Mouse (Mus musculus): ENCODE data around the gene Plekhg1.

The Plekhg1 gene

GRCm38 (mm10) chr10:3829472-3829871 is 89.3 kb downstream of the Plekhg1 start:
- no peak for DNase-seq (ENCODE audit: low spot score in 2 of 2)

DNA sequence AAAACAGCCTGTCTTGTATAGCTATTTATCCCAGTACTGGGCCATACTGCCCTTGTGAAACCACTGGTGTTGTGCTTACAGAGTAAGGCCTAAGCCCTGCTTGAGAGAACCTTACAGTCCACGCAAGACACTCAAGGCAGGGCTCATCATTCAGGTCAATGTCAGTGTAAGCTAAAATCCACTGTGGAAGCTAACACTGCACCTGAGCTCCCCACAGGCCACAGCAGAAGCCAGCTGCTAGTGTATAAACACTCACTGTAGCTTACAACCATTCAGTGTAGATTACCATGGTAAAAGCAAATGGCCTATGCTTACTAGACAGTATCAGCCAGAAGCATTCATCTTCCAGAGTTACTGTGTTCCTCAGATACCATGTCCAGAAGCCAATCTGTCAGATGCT is 90.5 kb downstream of the Plekhg1 start:
- DNase-seq (ENCODE audit: low spot score in 2 of 2): no peak

GRCm38 (mm10) chr10:3831597-3832351 is 91.6 kb downstream of the Plekhg1 start:
- DNase-seq (ENCODE audit: low spot score in 2 of 2): no peak

- DNase-seq (ENCODE audit: low spot score in 2 of 2): no peak
These were observed 93.9 kb downstream of the Plekhg1 start for GRCm38 (mm10) chr10:3834060-3834459.

DNA sequence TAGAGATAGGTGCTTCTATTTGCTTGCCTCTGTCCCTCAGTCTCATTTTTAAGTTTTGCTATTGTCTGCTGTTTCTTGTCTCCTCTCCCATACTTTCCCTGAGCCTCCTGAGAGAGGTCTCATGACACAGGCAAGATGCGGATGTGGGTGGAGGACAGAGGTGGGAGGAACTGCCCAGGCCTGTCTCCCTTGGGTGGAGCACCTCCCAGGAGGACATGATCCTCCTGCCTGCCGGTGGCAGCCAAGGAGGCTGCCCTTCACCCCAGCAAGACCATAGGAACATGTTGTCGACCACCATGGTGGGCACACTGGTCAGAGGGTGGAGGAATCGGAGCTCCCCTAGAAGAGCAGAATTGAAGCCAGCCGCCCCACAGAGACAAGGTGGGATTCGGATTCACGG is 94.5 kb downstream of the Plekhg1 start:
- DNase-seq (ENCODE audit: low spot score in 2 of 2): no peak

DNA sequence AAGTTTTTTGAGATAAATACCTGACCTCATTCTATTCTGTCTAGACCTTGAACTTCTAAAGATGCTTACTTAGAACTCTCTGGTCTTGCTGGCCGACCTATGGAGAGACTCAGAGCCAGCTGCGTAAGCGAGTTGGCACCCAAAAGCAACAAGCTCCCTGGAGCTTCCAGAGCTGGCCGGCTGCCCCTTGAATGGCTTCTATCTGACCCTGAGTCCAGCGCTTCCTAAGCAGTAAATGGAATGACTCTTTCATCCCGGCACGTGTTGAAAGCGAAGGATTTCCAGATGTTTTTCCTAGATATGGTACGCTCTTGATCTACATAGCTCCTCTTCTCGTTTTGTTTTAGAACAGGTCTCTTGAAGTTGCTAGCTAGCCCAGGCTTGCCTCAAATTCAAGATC is 95.5 kb downstream of the Plekhg1 start:
- DNase-seq (ENCODE audit: low spot score in 2 of 2): no peak

DNA sequence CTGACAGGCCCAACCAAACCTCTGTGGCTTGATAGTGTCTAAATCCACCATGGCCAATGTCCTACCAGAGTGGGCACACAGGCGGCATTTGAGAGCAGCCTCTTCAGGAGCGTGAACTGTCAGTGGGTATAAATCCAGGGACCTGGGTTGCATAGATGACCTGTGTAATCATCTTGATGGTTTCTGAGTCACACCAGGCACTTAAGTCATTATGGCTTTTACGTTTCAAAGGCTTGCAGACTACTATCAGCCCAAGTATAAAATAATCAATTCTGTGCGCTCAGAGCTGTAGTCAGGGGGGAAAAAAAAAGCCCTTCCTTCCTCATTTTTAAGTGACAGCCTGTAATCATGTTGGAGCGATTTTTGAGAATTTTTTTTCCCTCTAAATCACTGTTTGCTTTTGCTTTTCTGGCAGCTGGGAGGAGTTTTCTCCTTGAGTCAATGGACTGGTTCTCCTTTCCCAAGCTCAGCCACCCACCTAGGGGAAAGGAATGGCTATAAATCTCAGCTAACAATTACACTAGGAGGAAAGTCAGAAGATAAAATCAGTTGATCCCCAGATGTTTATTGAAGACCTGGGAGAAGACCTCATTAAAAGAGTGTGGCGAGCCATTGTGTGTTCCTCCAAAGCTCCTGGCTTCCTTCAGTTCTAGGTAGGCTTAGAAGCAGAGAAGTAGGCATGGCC is 99.7 kb downstream of the Plekhg1 start:
- no peak for DNase-seq (ENCODE audit: low spot score in 2 of 2)

- DNase-seq (ENCODE audit: low spot score in 2 of 2): no peak
These were observed 104.3 kb downstream of the Plekhg1 start for GRCm38 (mm10) chr10:3844430-3844829.

- no peak for DNase-seq (ENCODE audit: low spot score in 2 of 2)
These were observed 106.9 kb downstream of the Plekhg1 start for GRCm38 (mm10) chr10:3847021-3847420.

DNA sequence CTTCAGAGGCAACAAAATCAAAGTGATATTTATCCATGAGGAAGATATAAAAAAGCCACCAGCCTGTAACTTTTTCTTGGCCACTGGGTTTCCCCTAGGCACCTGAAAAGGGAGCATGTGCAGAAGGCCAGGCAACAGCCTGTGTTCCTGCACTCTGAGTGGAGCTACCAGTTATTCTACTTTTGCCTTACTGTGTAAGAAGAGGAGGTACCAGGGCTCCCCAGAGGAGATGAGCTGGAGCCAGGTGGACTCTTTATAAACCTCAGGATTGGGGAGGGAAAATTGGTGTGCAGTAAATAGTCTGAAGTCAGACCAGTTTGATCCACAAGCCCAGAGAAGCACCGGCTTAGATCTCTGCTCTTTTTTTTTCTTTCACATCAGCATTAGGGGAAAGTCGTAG is 111.3 kb downstream of the Plekhg1 start:
- no peak for DNase-seq (ENCODE audit: low spot score in 2 of 2)

GRCm38 (mm10) chr10:3852733-3853132 is 112.6 kb downstream of the Plekhg1 start:
- DNase-seq (ENCODE audit: low spot score in 2 of 2): no peak

- no peak for DNase-seq (ENCODE audit: low spot score in 2 of 2)
These were observed 117.7 kb downstream of the Plekhg1 start for GRCm38 (mm10) chr10:3857912-3858311.

GRCm38 (mm10) chr10:3858437-3858836 is 118.3 kb downstream of the Plekhg1 start:
- no peak for DNase-seq (ENCODE audit: low spot score in 2 of 2)

GRCm38 (mm10) chr10:3858961-3859714 is 119.0 kb downstream of the Plekhg1 start:
- DNase-seq (ENCODE audit: low spot score in 2 of 2): no peak

DNA sequence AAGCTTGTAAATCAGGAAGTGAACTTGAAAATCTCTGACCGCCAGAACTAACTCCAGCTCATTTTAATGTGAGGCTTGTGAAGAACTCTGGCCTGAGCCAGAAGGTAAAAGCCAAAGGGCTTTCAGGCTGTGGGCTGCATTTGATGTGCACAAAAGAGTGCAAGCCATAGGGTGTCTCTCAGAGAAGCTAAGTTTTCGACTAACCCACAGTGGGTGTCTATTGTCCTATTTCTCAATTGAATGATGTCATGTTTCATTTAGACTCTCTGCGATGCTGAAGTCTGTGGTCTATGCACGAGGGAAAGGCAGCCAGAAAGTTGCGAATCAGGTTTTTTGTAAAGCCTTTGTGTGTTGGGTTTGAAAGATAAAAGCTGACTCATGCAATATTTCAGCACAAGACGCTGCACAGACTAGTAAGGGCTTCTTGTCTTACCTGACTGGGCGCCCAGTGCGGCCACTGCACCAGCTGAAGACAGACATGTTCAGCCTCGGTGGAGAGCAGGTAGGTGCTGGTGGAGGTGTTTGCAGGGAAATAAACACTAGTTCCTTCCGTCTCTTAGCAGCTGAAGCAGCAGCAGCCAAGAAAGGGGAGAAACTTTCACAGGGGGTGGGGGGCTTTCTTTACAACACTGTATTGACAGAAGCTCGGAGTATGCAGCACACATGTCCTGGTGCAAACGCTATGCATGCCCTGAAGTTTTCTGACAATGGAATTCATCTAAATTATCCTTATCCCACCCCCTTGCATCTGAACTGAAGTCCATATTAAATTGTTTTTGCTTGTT is 123.4 kb downstream of the Plekhg1 start:
- DNase-seq (ENCODE audit: low spot score in 2 of 2): no peak

GRCm38 (mm10) chr10:3864196-3864540 is 124.0 kb downstream of the Plekhg1 start:
- no peak for DNase-seq (ENCODE audit: low spot score in 2 of 2)

- no peak for DNase-seq (ENCODE audit: low spot score in 2 of 2)
These were observed 127.1 kb downstream of the Plekhg1 start for GRCm38 (mm10) chr10:3867298-3867697.

GRCm38 (mm10) chr10:3870828-3871227 is 130.7 kb downstream of the Plekhg1 start:
- DNase-seq (ENCODE audit: low spot score in 2 of 2): no peak

GRCm38 (mm10) chr10:3873467-3873866 is 133.3 kb downstream of the Plekhg1 start:
- DNase-seq (ENCODE audit: low spot score in 2 of 2): no peak

- no peak for DNase-seq (ENCODE audit: low spot score in 2 of 2)
These were observed 137.8 kb downstream of the Plekhg1 start for GRCm38 (mm10) chr10:3877852-3878535.

- DNase-seq (ENCODE audit: low spot score in 2 of 2): no peak
These were observed 141.0 kb downstream of the Plekhg1 start for GRCm38 (mm10) chr10:3881179-3881578.
